Mouse (Mus musculus) heart, embryonic 12.5 days (tissue): ENCODE measurements around the gene Cyp2c67. TPM values are rescaled to one million over a fixed set of nuclear protein-coding genes. Genes with fewer than 3 reads are reported as not detected.
"Not testable (repeated sequence)": the region's sequence is repeated elsewhere in the genome, so short reads cannot be mapped to it uniquely, and the experiment has no call there.

Experiments
- ATAC-seq: fragments of 200-750 bp; cut with Nextera tagmentation; 2 replicates; pipeline ENCODE4 v1.8.0; 2017; ENCODE audit warnings: moderate TSS enrichment, moderate library complexity; ENCODE audit not compliant: insufficient number of reproducible peaks, low FRiP score
- H3K27ac ChIP-seq: fragments of 300-500 bp; sonication (generic); 2 replicates; pipeline ENCODE4 v1.5.1; 2016; ENCODE audit warnings: mild to moderate bottlenecking, moderate library complexity; ENCODE audit not compliant: poor library complexity, severe bottlenecking
- H3K27me3 ChIP-seq: fragments of 300-500 bp; sonication (generic); replicated peaks from 2 replicates; pipeline ENCODE4 v1.6.1; 2016; ENCODE audit warnings: mild to moderate bottlenecking, moderate library complexity
- H3K36me3 ChIP-seq: fragments of 300-500 bp; sonication (generic); 2 replicates; pipeline ENCODE4 v1.6.1; 2016; ENCODE audit warnings: mild to moderate bottlenecking, moderate library complexity
- H3K4me1 ChIP-seq: fragments of 300-500 bp; sonication (generic); replicated peaks from 2 replicates; pipeline ENCODE4 v1.6.1; 2016; ENCODE audit warnings: mild to moderate bottlenecking
- H3K4me2 ChIP-seq: fragments of 300-500 bp; sonication (generic); 2 replicates; pipeline ENCODE4 v1.6.1; 2016; ENCODE audit warnings: mild to moderate bottlenecking, moderate library complexity
- H3K4me3 ChIP-seq: fragments of 300-500 bp; sonication (generic); 2 replicates; pipeline ENCODE4 v1.5.1; 2016; ENCODE audit warnings: mild to moderate bottlenecking
- H3K9ac ChIP-seq: fragments of 300-500 bp; sonication (generic); 2 replicates; pipeline ENCODE4 v1.6.1; 2016; ENCODE audit warnings: mild to moderate bottlenecking, moderate library complexity
- H3K9me3 ChIP-seq: fragments of 300-500 bp; sonication (generic); replicated peaks from 2 replicates; pipeline ENCODE4 v1.6.1; 2016; ENCODE audit warnings: mild to moderate bottlenecking, moderate library complexity
- WGBS: fragments of 180-500 bp; shearing (Covaris S2); methylation state at CpG from one replicate; pipeline ENCODE4 v1.1.7; 2016; 5-methylcytosine and 5-hydroxymethylcytosine counted together
- polyA plus RNA-seq: library from polyadenylated mRNA; unstranded; fragments of >200 nt; fragmentation: Nextera tagmentation; extraction: Ambion mirVana; gene quantifications from 2 replicates; pipeline ENCODE4 v1.2.1, GENCODE M21; 2016

The Cyp2c67 gene
- not detected in 2 replicates for polyA plus RNA-seq

DNA sequence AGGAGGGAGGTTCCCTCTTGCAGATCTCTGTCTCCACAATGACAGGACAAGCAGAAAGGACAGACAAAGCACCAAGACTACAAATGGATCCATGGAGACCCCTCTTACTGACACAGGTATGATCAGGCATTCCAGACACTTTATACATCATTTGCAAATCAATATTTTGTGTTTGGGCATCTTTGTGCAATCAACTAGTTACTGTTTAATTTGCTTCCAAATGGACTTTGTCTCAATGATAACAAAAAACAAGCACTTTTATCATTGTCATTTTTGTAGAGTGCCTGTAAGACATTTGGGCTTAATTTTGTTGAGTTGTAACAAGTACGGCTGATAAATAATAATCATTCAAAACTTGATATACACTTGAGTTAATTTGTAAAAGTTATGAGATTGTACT is at the start of gene Cyp2c67:
Cyp2c67 (minus strand) TSS at position 114 of the 400 bp plus-strand sequence.
- Histone ChIP-seq H3K36me3 (no peaks in the 10 kb centered on the region), H3K4me2 (no peak within 1 kb of the TSS), H3K27me3 (no peaks in the 10 kb centered on the region), H3K9me3 (peaks cover 21% of the 10 kb centered on the region), H3K4me3 (no peak within 1 kb of the TSS), H3K4me1 (no peaks in the 10 kb centered on the region), H3K9ac (no peak within 1 kb of the TSS), H3K27ac (no peak within 1 kb of the TSS)
- 89% methylated on average over 1 of the region's 1 CpGs for WGBS
- no peak for ATAC-seq

- H3K9me3 ChIP-seq, H3K9ac ChIP-seq, H3K36me3 ChIP-seq, H3K27ac ChIP-seq, ATAC-seq, H3K4me2 ChIP-seq, H3K27me3 ChIP-seq, H3K4me1 ChIP-seq, H3K4me3 ChIP-seq: not testable (repeated sequence)
Observed at GRCm38 (mm10) chr19:39665650-39666049, 16.8 kb upstream of the Cyp2c67 start.

- Histone ChIP-seq H3K4me1 (no peaks in the 10 kb centered on the region), H3K27me3 (no peaks in the 10 kb centered on the region), H3K4me3 (no peak overlapping the region), H3K9ac (no peak overlapping the region), H3K4me2 (no peak overlapping the region), H3K9me3 (peaks cover 9% of the 10 kb centered on the region), H3K27ac (no peak overlapping the region), H3K36me3 (no peaks in the 10 kb centered on the region)
- no peak for ATAC-seq
- WGBS: 52% methylated on average over 1 of the region's 1 CpGs
Observed at GRCm38 (mm10) chr19:39652381-39652780, 3.5 kb upstream of the Cyp2c67 start.

DNA sequence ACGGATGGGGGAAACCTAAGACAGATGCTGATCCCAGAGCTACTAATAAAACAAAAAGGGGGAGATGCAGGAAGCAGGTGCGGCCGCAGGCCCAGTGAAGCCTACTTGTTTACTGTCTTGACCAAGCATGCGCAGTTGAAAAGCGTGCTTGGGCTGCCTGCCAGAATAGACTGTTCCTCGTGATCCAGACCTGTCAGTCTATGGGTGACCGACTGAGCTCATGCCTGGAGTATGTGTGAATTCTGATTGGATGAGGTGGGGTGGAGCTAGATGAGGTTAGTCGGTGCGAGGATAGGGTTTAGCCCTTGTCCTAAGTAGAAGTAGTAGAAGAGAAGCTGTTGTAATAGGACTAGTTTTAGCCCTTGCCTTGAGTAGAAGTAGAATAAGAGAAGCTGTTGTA is 1.3 kb downstream of the Cyp2c67 start:
- Histone ChIP-seq H3K27me3 (no peaks in the 10 kb centered on the region), H3K36me3 (no peaks in the 10 kb centered on the region), H3K4me2 (no peak overlapping the region), H3K4me3 (no peak overlapping the region), H3K9ac (no peak overlapping the region), H3K9me3 (peaks cover 21% of the 10 kb centered on the region), H3K4me1 (no peaks in the 10 kb centered on the region), H3K27ac (no peak overlapping the region)
- no peak for ATAC-seq
- WGBS: 86% methylated on average over 9 of the region's 9 CpGs

GRCm38 (mm10) chr19:39644551-39644950 is 4.3 kb downstream of the Cyp2c67 start:
- ATAC-seq: not testable (repeated sequence)

More at GRCm38 (mm10) chr19:39644551-39644950, 4.3 kb downstream of the Cyp2c67 start:
- not testable (repeated sequence) for H3K9ac ChIP-seq, H3K4me1 ChIP-seq, H3K27me3 ChIP-seq, H3K4me3 ChIP-seq, H3K4me2 ChIP-seq, H3K27ac ChIP-seq, H3K36me3 ChIP-seq
- 79% methylated on average over 7 of the region's 7 CpGs for WGBS
- H3K9me3 ChIP-seq: peaks cover 16% of the 10 kb centered on the region

Other genes starting within 250 kb of the Cyp2c67 start
- gene Cyp2c38, start 186.0 kb downstream of the Cyp2c67 start, polyA plus RNA-seq: not detected in 2 replicates
- gene Cyp2c39, start 138.2 kb downstream of the Cyp2c67 start, polyA plus RNA-seq: not detected in 2 replicates
- gene Cyp2c68, start 92.0 kb upstream of the Cyp2c67 start, polyA plus RNA-seq: 0.24 and 0.73 TPM in 2 replicates
- gene Cyp2c40, start 163.8 kb upstream of the Cyp2c67 start, polyA plus RNA-seq: not detected in 2 replicates
- gene Cyp2c69, start 237.7 kb upstream of the Cyp2c67 start, polyA plus RNA-seq: not detected in 2 replicates